Mouse (Mus musculus): Measurements from ENCODE around the gene Gjb3.

Gene Gjb3

GRCm38 (mm10) chr4:127330181-127331100 is at the start of gene Gjb3:
Gene Gjb3, minus strand, starts transcription at chr4:127330844.
- no peak for DNase-seq (ENCODE audit: extremely low read depth, low read depth)

GRCm38 (mm10) chr4:127377344-127377743 is 46.7 kb upstream of the Gjb3 start:
- DNase-seq (ENCODE audit: extremely low read depth, low read depth), result no peak

GRCm38 (mm10) chr4:127375541-127376177 is 45.0 kb upstream of the Gjb3 start:
- no peak for DNase-seq (ENCODE audit: extremely low read depth, low read depth)

- DNase-seq (ENCODE audit: extremely low read depth, low read depth), result no peak
These were observed 44.0 kb upstream of the Gjb3 start for GRCm38 (mm10) chr4:127374645-127375044.

- DNase-seq (ENCODE audit: extremely low read depth, low read depth), result no peak
These were observed 42.8 kb upstream of the Gjb3 start for GRCm38 (mm10) chr4:127373491-127373890.

- no peak for DNase-seq (ENCODE audit: extremely low read depth, low read depth)
These were observed 40.9 kb upstream of the Gjb3 start for GRCm38 (mm10) chr4:127371546-127371945.

GRCm38 (mm10) chr4:127370447-127370846 is 39.8 kb upstream of the Gjb3 start:
- DNase-seq (ENCODE audit: extremely low read depth, low read depth), result no peak

- DNase-seq (ENCODE audit: extremely low read depth, low read depth), result peak; percentile 2
These were observed 37.8 kb upstream of the Gjb3 start for GRCm38 (mm10) chr4:127368379-127368973.

- no peak for DNase-seq (ENCODE audit: extremely low read depth, low read depth)
These were observed 35.2 kb upstream of the Gjb3 start for GRCm38 (mm10) chr4:127365834-127366233.

GRCm38 (mm10) chr4:127365433-127365832 is 34.8 kb upstream of the Gjb3 start:
- DNase-seq (ENCODE audit: extremely low read depth, low read depth), result no peak

- DNase-seq (ENCODE audit: extremely low read depth, low read depth), result no peak
These were observed 33.8 kb upstream of the Gjb3 start for GRCm38 (mm10) chr4:127364431-127364830.

GRCm38 (mm10) chr4:127363331-127363730 is 32.7 kb upstream of the Gjb3 start:
- DNase-seq (ENCODE audit: extremely low read depth, low read depth), result no peak

GRCm38 (mm10) chr4:127362520-127362919 is 31.9 kb upstream of the Gjb3 start:
- DNase-seq (ENCODE audit: extremely low read depth, low read depth), result no peak

- no peak for DNase-seq (ENCODE audit: extremely low read depth, low read depth)
These were observed 27.4 kb upstream of the Gjb3 start, which contains the start of gene Gjb5 for GRCm38 (mm10) chr4:127358018-127358417. Gene Gjb5, minus strand, starts transcription at chr4:127358181.

- DNase-seq (ENCODE audit: extremely low read depth, low read depth), result no peak
These were observed 24.2 kb upstream of the Gjb3 start for GRCm38 (mm10) chr4:127354506-127355485.

- no peak for DNase-seq (ENCODE audit: extremely low read depth, low read depth)
These were observed 23.4 kb upstream of the Gjb3 start, which contains the start of gene Gjb4 for GRCm38 (mm10) chr4:127353951-127354438. Gene Gjb4, minus strand, starts transcription at chr4:127354081.

- no peak for DNase-seq (ENCODE audit: extremely low read depth, low read depth)
These were observed 21.9 kb upstream of the Gjb3 start for GRCm38 (mm10) chr4:127352594-127352993.

- no peak for DNase-seq (ENCODE audit: extremely low read depth, low read depth)
These were observed 19.1 kb upstream of the Gjb3 start for GRCm38 (mm10) chr4:127349560-127350300.

- no peak for DNase-seq (ENCODE audit: extremely low read depth, low read depth)
These were observed 14.4 kb upstream of the Gjb3 start for GRCm38 (mm10) chr4:127345000-127345399.

- DNase-seq (ENCODE audit: extremely low read depth, low read depth), result no peak
These were observed 10.7 kb upstream of the Gjb3 start for GRCm38 (mm10) chr4:127341372-127341771.
